Mouse (Mus musculus) thymus, adult 2 months (tissue): ENCODE results near the gene Prkn.

Source experiments
- CTCF ChIP-seq: fragments of 200-500 bp; IDR thresholded peaks from 2 replicates; pipeline ENCODE4 v1.5.1; 2012; ENCODE audit warnings: mild to moderate bottlenecking, control low read depth, low read length, moderate library complexity, borderline replicate concordance; ENCODE audit not compliant: control insufficient read depth, poor library complexity, insufficient read depth; ENCODE audit errors: extremely low read depth
- POLR2A ChIP-seq: fragments of 200-500 bp; IDR thresholded peaks from 2 replicates; pipeline ENCODE4 v1.6.1; 2012; ENCODE audit warnings: mild to moderate bottlenecking, low read length, control low read depth, moderate library complexity; ENCODE audit not compliant: control insufficient read depth, poor library complexity, insufficient read depth; ENCODE audit errors: extremely low read depth

- no peak for TF ChIP-seq POLR2A
- TF ChIP-seq CTCF: no peak
Observed at GRCm38 (mm10) chr17:11030936-11031335, 190.8 kb downstream of the Prkn start.
